Mouse (Mus musculus) hindbrain, embryonic 12.5 days (tissue): ENCODE measurements around the gene Syne1. TPM values are rescaled to one million over a fixed set of nuclear protein-coding genes. Genes with fewer than 3 reads are reported as not detected.

ENCODE experiments used
- ATAC-seq: fragments of 200-750 bp; cut with Nextera tagmentation; 2 replicates; pipeline ENCODE4 v1.8.0; 2017; ENCODE audit warnings: moderate TSS enrichment; ENCODE audit not compliant: low FRiP score
- H3K27ac ChIP-seq: fragments of 300-500 bp; sonication (generic); 2 replicates; pipeline ENCODE4 v1.5.1; 2016; ENCODE audit warnings: mild to moderate bottlenecking
- H3K27me3 ChIP-seq: fragments of 300-500 bp; sonication (generic); 2 replicates; pipeline ENCODE4 v1.6.1; 2016; ENCODE audit warnings: mild to moderate bottlenecking
- H3K36me3 ChIP-seq: fragments of 300-500 bp; sonication (generic); 2 replicates; pipeline ENCODE4 v1.6.1; 2016; ENCODE audit warnings: mild to moderate bottlenecking
- H3K4me1 ChIP-seq: fragments of 300-500 bp; sonication (generic); 2 replicates; pipeline ENCODE4 v1.6.1; 2016
- H3K4me2 ChIP-seq: fragments of 300-500 bp; sonication (generic); replicated peaks from 2 replicates; pipeline ENCODE4 v1.6.1; 2016; ENCODE audit warnings: mild to moderate bottlenecking
- H3K4me3 ChIP-seq: fragments of 300-500 bp; sonication (generic); 2 replicates; pipeline ENCODE4 v1.5.1; 2016; ENCODE audit warnings: mild to moderate bottlenecking
- H3K9ac ChIP-seq: fragments of 300-500 bp; sonication (generic); 2 replicates; pipeline ENCODE4 v1.6.1; 2016; ENCODE audit warnings: mild to moderate bottlenecking, moderate library complexity
- H3K9me3 ChIP-seq: fragments of 300-500 bp; sonication (generic); replicated peaks from 2 replicates; pipeline ENCODE4 v1.6.1; 2016; ENCODE audit warnings: mild to moderate bottlenecking
- WGBS: fragments of 180-500 bp; shearing (Covaris S2); methylation state at CpG from one replicate; pipeline ENCODE4 v1.1.7; 2016; 5-methylcytosine and 5-hydroxymethylcytosine counted together
- polyA plus RNA-seq: library from polyadenylated mRNA; unstranded; fragments of >200 nt; fragmentation: Nextera tagmentation; extraction: Ambion mirVana; gene quantifications from 2 replicates; pipeline ENCODE4 v1.2.1, GENCODE M21; 2016

The Syne1 gene
- polyA plus RNA-seq, 1 experiment from 2014 or later = 7.0 TPM

DNA sequence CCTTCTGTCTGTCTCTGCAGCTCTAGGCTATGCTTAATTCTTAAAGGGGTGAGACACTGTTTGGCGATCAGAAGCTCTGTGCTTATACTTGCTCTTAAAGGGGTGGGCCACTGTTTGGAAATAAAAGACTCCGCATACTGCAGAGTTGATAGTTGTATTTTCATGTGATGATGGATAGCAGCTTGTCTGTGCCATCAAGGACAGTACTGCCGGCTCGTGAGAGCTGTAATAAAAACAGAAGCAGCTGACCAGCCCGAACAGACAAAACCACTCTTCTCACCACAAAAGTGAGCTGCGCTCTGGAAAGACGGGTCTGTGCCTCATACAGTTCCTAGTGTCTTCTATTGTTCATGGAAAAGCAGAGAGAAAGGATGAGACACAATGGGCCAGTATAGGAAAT, 580.1 kb downstream of the Syne1 start:
- Histone ChIP-seq H3K36me3 (no peaks in the 10 kb centered on the region), H3K9me3 (no peaks in the 10 kb centered on the region), H3K9ac (no peak overlapping the region), H3K4me1 (no peaks in the 10 kb centered on the region), H3K27me3 (no peaks in the 10 kb centered on the region), H3K4me3 (no peak overlapping the region), H3K27ac (no peak overlapping the region), H3K4me2 (no peak overlapping the region)
- WGBS = 74% methylated on average over 7 of the region's 7 CpGs
- ATAC-seq = no peak

Other genes with a start within 250 kb of the Syne1 start
- gene Myct1, start 42.3 kb upstream of the Syne1 start, polyA plus RNA-seq = 1.9 and 2.0 TPM in 2 replicates
- gene Vip, start 87.7 kb upstream of the Syne1 start, polyA plus RNA-seq = 0.67 and 1.0 TPM in 2 replicates